Mouse (Mus musculus): ENCODE measurements at regions not wholly inside any gene's neighbourhood (a gene's known extent, or its start where the extent isn't known, plus 50 kb on each side); places are given as distances from the start of the nearest gene placed in this dataset.

GRCm38 (mm10) chr8:89677266-89677665 lies 633.3 kb upstream of the Sall1 start:
- intact Hi-C loops (cut with DNase I): no loop called here
- DNase-seq (ENCODE audit: low spot score): no peak

GRCm38 (mm10) chr8:89673911-89674310 lies 629.9 kb upstream of the Sall1 start:
- DNase-seq (ENCODE audit: low spot score): no peak
- intact Hi-C loops (cut with DNase I): no loop called here

- DNase-seq (ENCODE audit: low spot score): no peak
- intact Hi-C loops (cut with DNase I): no loop called here
Observed at GRCm38 (mm10) chr8:89672631-89673030, 628.7 kb upstream of the Sall1 start.

GRCm38 (mm10) chr8:89664911-89665689 lies 621.1 kb upstream of the Sall1 start:
- DNase-seq (ENCODE audit: low spot score): no peak
- intact Hi-C loops (cut with DNase I): no loop called here

GRCm38 (mm10) chr8:89663859-89664258 lies 619.9 kb upstream of the Sall1 start:
- intact Hi-C loops (cut with DNase I): no loop called here
- peak; percentile 7 for DNase-seq (ENCODE audit: low spot score)

GRCm38 (mm10) chr8:89658998-89659944 lies 615.3 kb upstream of the Sall1 start:
- intact Hi-C loops (cut with DNase I): no loop called here
- no peak for DNase-seq (ENCODE audit: low spot score)

GRCm38 (mm10) chr8:89655369-89655768 lies 611.4 kb upstream of the Sall1 start:
- intact Hi-C loops (cut with DNase I): no loop called here
- DNase-seq (ENCODE audit: low spot score): no peak

- intact Hi-C loops (cut with DNase I): no loop called here
- DNase-seq (ENCODE audit: low spot score): no peak
Observed at GRCm38 (mm10) chr8:89649207-89649890, 605.4 kb upstream of the Sall1 start.

- DNase-seq (ENCODE audit: low spot score): no peak
- intact Hi-C loops (cut with DNase I): no loop called here
Observed at GRCm38 (mm10) chr8:89646946-89647345, 603.0 kb upstream of the Sall1 start.

- intact Hi-C loops (cut with DNase I): no loop called here
- no peak for DNase-seq (ENCODE audit: low spot score)
Observed at GRCm38 (mm10) chr8:89641339-89641738, 597.4 kb upstream of the Sall1 start.

GRCm38 (mm10) chr8:89634864-89635263 lies 590.9 kb upstream of the Sall1 start:
- intact Hi-C loops (cut with DNase I): loop anchor here (10.0 kb wide), 1 partner anchor 150 kb away; no protein-coding TSS in a partner anchor
- DNase-seq (ENCODE audit: low spot score): no peak

- DNase-seq (ENCODE audit: low spot score): no peak
- intact Hi-C loops (cut with DNase I): loop anchor here (10.0 kb wide), 1 partner anchor 152 kb away; no protein-coding TSS in a partner anchor
Observed at GRCm38 (mm10) chr8:89632304-89632703, 588.3 kb upstream of the Sall1 start.

GRCm38 (mm10) chr8:89630540-89630939 lies 586.6 kb upstream of the Sall1 start:
- intact Hi-C loops (cut with DNase I): loop anchor here (10.0 kb wide), 1 partner anchor 154 kb away; no protein-coding TSS in a partner anchor
- no peak for DNase-seq (ENCODE audit: low spot score)

GRCm38 (mm10) chr8:89618089-89618488 lies 574.1 kb upstream of the Sall1 start:
- intact Hi-C loops (cut with DNase I): no loop called here

GRCm38 (mm10) chr8:89615863-89616558 lies 572.0 kb upstream of the Sall1 start:
- intact Hi-C loops (cut with DNase I): no loop called here
- no peak for DNase-seq (ENCODE audit: low spot score)

More at GRCm38 (mm10) chr8:89618089-89618488, 574.1 kb upstream of the Sall1 start:
- DNase-seq (ENCODE audit: low spot score): no peak

- no peak for DNase-seq (ENCODE audit: low spot score)
- intact Hi-C loops (cut with DNase I): no loop called here
Observed at GRCm38 (mm10) chr8:89609074-89609473, 565.1 kb upstream of the Sall1 start.

GRCm38 (mm10) chr8:89605905-89606468 lies 562.0 kb upstream of the Sall1 start:
- intact Hi-C loops (cut with DNase I): no loop called here
- DNase-seq (ENCODE audit: low spot score): no peak

- no peak for DNase-seq (ENCODE audit: low spot score)
- intact Hi-C loops (cut with DNase I): no loop called here
Observed at GRCm38 (mm10) chr8:89604461-89604860, 560.5 kb upstream of the Sall1 start.

- no peak for DNase-seq (ENCODE audit: low spot score)
- intact Hi-C loops (cut with DNase I): no loop called here
Observed at GRCm38 (mm10) chr8:89596380-89596779, 552.4 kb upstream of the Sall1 start.
